Mouse (Mus musculus): ENCODE measurements around the gene Eno1.

DNA sequence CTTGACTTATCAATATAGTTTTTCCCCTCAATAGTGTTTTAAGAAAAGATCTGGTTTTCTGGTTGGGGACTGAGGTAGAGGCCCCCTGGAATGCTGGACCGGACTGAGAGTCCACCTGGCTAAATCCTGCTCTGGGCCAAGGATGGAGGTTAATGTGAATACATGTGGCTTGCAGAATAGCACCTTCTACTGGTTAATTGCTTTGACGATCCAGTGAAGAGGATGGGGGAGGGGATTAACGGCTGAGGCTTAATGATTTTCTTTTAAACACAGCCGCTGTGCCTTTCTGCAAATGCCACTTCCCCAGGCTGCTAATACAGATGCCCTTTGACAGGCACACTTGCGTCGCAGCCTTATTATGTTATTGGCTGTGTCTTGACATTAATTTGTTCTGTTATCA, 47.5 kb downstream of the Eno1 start:
- TF ChIP-seq CTCF (IDR thresholded peaks at IDR 0.05; ENCODE audit: low read depth) (peak; percentile 54), EP300 (IDR thresholded peaks at IDR 0.05; ENCODE audit: low read depth) (no peak)

Data from liver, postnatal 0 days (tissue).